Mouse (Mus musculus) brain, embryonic 18.5 days (tissue): Measurements from ENCODE around the gene Cyp4f18.
"Not testable (repeated sequence)": the region's sequence is repeated elsewhere in the genome, so short reads cannot be mapped to it uniquely, and the experiment has no call there.

Experiments
- DNase-seq: peaks from one replicate; pipeline ENCODE4 v3.0.0-alpha.2; 2012; ENCODE audit warnings: low read depth, low spot score

Gene Cyp4f18

GRCm38 (mm10) chr8:71981032-71981431, 28.4 kb downstream of the Cyp4f18 start:
- no peak for DNase-seq

GRCm38 (mm10) chr8:71974211-71974610, 35.2 kb downstream of the Cyp4f18 start:
- DNase-seq = no peak

DNA sequence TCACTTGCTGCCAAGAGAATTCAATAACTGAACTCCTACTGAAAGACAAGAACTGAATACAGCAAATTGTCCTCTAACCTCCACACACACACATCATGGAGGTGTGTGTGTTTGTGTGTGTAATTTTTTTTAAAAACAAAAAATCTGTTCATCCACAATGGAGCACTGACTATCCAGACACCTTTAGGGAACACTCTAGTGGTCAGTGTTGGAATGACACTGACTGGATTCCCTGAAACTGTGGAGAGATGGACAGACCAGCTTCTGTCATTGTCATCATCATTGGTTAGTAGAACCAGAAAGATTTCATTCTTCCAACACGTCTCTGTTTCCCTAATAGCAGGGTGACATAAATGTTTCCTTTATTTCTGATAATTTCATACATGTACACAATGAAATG, 37.5 kb downstream of the Cyp4f18 start:
- DNase-seq = no peak

DNA sequence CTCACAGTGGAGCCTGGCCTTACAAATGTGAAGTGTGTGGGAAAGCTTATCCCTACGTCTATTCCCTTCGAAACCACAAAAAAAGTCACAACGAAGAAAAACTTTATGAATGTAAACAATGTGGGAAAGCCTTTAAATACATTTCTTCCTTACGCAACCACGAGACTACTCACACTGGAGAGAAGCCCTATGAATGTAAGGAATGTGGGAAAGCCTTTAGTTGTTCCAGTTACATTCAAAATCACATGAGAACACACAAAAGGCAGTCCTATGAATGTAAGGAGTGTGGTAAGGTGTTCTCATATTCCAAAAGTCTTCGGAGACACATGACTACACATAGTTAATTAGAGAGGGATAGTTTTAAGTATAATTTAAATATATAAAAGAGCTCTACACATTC, 40.8 kb downstream of the Cyp4f18 start:
- no peak for DNase-seq

DNA sequence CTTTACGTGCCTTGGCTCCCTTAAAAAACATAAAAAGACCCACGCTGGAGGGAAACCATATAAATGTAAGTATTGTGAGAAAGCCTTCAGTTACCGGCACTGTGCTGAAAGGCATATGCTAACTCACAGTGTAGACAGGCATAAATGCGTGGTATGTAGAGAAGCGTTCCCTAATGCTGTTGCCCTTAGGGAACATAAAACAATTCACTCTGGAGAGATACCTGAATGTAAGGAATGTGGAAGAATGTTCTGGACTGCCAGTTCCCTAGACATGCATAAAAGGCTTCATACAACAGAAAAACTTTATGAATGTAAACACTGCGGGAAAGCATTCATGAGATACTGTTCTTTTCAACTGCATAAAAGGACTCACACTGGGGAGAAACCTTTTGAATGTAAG, 41.3 kb downstream of the Cyp4f18 start:
- DNase-seq = no peak

GRCm38 (mm10) chr8:71967261-71967660, 42.2 kb downstream of the Cyp4f18 start:
- DNase-seq = no peak

DNA sequence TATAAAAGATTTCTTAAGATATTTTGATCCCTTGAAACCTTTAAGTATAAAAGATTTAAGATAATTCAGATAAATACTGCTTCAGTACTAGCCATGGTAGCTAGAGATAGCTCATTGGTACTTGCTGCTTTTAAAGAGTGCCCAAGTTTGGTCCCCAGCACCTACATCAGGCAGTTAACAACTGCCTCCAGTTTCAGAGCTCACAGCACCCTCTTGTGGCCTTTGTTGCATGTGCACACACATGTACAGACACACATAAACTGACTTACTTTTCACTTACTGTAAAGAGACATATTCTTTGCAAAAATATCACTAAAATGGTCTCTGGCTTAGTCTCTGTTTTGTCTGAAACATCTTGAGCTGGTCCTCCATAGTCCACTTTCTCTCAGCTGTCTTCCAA, 43.0 kb downstream of the Cyp4f18 start:
- no peak for DNase-seq

- no peak for DNase-seq
Measured at GRCm38 (mm10) chr8:71965166-71965565, 44.3 kb downstream of the Cyp4f18 start.

- DNase-seq = no peak
Measured at GRCm38 (mm10) chr8:71964051-71964450, 45.4 kb downstream of the Cyp4f18 start.

DNA sequence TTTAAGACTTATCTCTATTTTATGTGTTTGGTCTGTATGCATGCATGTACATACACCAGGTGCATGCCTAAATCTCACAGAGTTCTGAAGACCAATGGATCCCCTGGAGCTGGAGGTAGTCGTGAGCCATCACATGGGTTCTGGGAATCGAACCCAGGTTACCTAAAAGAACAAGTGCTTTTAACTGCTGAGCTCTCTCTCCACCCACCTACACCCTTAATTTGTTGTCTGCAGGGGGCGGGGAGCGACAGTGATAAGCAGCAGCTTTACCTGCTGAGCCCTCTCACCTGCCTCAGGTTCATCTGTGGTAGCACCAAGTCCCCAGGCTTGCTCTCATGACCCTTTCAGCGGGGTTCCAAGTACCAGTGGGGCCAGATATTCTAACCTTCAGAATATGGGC, 47.6 kb downstream of the Cyp4f18 start:
- DNase-seq = no peak

DNA sequence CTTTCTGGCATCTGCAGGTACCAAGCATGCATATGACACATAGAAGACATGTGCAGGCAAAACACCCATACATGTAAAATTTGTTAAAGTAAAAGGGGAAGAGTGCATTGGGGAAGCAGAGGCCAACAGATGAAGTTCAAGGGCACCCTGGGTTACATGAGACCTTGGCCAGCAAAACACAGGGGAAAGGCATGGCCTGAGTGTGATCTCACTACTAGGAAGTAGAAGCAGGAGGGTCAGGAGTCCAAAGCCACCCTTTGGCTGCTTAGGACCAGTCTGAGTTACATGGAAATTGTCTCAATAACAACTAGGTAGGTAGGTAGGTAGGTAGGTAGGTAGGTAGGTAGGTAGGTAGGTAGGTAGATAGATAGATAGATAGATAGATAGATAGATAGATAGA, 48.9 kb downstream of the Cyp4f18 start:
- DNase-seq = no peak

DNA sequence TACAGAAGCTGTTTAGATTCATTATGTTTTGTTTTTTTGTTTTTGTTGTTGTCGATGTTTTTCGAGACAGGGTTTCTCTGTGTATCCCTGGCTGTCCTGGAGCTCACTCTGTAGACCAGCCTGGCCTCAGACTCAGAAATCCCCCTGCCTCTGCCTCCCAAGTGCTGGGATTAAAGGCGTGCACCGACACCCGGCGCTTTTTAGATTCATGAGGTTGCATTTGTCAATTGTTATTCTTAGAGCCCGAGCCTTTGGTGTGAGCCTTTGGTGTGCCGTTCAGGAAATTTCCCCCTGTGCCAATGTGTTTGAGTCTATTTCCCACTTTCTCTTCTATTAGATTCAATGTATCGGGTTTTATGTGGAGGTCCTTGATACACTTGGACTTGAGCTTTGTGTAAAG, 54.8 kb downstream of the Cyp4f18 start:
- no peak for DNase-seq

- not testable (repeated sequence) for DNase-seq
Measured at GRCm38 (mm10) chr8:71952961-71953700, 56.3 kb downstream of the Cyp4f18 start.

DNA sequence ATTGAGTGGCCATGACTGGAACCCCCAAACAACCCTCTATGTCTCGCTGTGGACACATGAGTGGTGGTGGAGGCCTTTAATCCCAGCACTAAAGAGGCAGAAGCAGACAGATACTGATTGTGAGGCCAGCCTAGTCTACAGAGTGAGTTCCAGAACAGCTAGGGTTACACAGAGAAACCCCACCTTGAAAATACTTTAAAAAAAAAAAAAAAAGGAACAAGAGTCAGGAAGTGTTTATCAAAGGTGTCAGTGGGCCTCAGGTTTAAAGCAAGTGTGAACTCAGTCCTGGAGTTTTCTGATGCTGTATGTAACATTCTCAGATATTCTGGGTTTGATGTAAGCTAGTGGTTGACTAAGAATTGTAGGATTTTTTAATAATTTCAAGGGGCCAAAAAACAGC, 56.9 kb downstream of the Cyp4f18 start:
- no peak for DNase-seq

DNA sequence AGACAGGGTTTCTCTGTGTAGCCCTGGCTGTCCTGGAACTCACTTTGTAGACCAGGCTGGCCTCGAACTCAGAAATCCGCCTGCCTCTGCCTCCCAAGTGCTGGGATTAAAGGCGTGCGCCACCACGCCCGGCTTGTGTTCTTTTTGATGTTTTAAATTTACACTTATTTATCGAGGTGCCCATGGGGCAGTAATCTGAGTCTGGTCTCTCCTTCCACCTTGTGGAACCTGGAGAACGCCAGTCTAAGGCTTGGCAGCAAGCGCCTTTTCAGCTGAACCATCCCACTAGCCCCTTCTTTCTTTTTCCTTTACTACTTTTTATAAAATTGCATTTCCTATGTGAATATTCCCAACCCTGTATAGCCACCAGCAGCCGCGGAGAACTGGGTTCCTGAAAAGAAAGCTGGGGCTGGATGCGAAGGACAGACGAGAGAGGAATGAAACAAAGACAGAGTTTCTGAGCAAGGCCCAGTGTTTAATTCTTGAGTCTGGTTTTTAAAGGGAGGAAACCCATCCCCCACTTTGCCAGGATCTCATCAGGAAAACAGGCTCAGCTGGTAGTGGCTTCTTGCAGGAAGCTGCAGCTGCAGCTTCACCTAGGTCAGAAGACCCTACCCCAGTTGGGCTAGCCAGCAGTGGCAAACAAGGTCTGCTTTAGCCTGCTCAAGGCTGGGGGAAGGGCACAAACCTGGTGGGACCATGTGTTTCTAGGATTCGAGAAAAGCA, 57.8 kb downstream of the Cyp4f18 start:
- no peak for DNase-seq

DNA sequence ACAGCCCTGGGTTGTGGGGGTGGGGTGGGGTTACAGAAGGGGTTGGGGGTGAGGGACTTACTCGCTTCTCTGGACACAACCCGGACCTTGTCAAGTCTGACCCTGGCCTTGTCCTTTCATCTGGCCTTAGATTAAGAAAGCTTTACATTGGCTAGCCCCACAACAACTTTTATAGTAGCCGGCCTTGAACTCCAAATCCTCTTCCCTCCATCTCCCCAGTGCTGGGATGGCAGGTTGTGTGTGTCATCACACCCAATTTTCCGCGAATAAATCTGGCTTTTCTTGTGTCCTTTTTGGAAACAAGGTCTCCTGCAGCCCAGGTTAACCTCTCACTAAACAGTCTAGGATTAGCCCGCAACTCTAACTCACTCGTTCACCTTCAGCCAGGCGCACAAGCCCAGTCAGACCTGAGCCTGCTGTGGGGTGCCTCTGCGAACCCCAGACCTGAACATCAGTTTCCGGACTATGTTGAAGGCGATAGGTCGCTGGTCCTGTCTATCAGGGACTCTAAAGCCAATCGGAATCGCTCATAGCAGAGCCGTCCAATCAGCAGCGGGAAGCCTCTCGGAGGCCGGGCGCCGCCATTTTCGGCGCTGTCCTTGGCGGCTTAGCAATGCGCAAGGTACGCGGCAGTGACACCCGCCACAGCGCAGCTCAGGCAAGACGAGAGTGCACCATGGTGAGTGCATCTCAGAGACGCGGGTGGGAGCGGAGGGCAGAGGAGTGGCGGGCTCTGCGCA, 58.8 kb downstream of the Cyp4f18 start, which contains the start of gene Zfp961:
Gene Zfp961, plus strand, starts transcription at position 557 of the 740 bp plus-strand sequence.
- DNase-seq = peak; percentile 96

DNA sequence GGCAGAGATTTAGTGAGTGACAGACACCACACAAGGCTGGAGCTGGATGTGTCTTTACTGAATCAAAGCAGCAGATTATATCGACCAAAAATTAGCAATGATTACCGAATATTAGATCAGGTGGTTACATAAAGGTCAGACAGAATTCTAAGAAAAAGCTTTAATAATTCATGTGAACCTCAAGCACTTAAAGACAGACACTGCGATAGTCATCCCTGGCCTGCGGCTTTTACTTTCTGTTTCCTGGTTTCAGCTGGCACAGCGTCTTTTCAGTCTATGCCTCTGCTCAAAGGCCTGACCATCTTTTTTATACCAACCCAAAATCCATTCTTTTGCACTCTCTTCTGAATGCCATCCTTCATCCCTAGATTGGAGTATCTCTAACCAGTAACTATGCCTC, 60.8 kb downstream of the Cyp4f18 start:
- no peak for DNase-seq

GRCm38 (mm10) chr8:71941776-71942175, 67.7 kb downstream of the Cyp4f18 start:
- no peak for DNase-seq

DNA sequence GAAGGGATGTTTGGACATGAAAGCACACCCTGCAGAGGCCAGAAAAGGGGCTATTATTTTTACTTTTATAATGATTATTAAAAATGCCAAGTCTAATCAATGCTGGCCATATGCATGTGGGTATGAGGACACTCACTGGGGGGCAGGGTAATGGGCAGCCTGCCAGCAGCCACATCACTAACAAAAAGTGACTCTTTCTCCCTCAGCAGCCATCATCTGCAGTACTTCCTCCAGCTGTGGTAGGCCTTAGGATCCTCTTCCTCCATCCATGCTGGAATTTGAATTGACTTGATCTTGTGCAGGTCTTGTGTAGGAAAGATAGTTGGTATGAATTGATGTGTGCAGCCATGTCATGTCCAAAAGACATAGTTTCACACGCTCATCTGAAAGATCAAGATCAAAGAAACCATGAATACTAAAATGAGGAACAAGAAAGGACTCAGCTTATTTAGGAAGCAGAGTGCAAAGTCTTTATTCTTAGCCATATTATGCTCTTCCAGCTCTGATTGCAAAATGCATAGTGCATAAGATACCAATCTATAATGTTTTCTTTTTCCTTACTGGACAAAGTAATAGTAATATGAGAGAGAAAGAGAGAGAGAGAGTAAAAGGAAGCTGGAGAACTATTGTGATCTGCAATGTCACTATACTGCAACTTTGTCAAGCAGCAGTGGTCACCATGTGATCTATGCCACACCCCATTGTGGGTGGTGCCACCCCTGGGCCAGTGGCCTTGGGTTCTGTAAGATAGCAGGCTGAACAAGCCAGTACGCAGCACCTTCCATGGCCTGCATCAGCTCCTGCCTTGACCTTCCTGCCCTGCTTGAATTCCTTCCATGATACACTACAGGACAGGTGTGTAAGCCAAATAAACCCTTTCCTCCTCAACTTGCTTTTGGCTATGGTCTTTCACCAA, 68.9 kb downstream of the Cyp4f18 start:
- no peak for DNase-seq
